Mouse (Mus musculus): ENCODE data around the gene Prkg1. TPM values are rescaled to one million over a fixed set of nuclear protein-coding genes. Genes with fewer than 3 reads are reported as not detected.

Gene Prkg1
- total and polyA plus RNA-seq, 2 experiments: 0.27 to 3.4 TPM

GRCm38 (mm10) chr19:30631051-30631450 lies 1133.8 kb downstream of the Prkg1 start:
- Histone ChIP-seq H3K79me2 (ENCODE audit: control insufficient read depth, insufficient read depth, low read length) (no peaks in the 10 kb centered on the region), H3K4me1 (ENCODE audit: control insufficient read depth, insufficient read depth, low read length) (no peaks in the 10 kb centered on the region), H3K4me3 (ENCODE audit: insufficient read depth, low read depth, low read length) (no peak overlapping the region), H3K27ac (replicated peaks; ENCODE audit: insufficient read depth, low read depth, low read length) (no peak overlapping the region), H3K36me3 (ENCODE audit: control insufficient read depth, insufficient read depth, low read length) (no peaks in the 10 kb centered on the region), H3K27me3 (ENCODE audit: control insufficient read depth, insufficient read depth, low read length) (no peaks in the 10 kb centered on the region), H3K9ac (ENCODE audit: low read depth, low read length) (no peak overlapping the region)
- TF ChIP-seq POLR2A (IDR thresholded peaks at IDR 0.05; ENCODE audit: extremely low read depth, insufficient read depth, low read length) (no peak), CTCF (IDR thresholded peaks at IDR 0.05; ENCODE audit: low read depth, low read length) (no peak)
- WGBS: 52% methylated on average over 3 of the region's 3 CpGs
- DNase-seq (ENCODE audit: extremely low read depth, low read depth, low spot score): no peak

- H3K27me3 ChIP-seq (ENCODE audit: control insufficient read depth, insufficient read depth, low read length): no peaks in the 10 kb centered on the region
- no peak overlapping the region for H3K4me3 ChIP-seq (ENCODE audit: insufficient read depth, low read depth, low read length)
- no peak for DNase-seq (ENCODE audit: extremely low read depth, low read depth, low spot score)
- no peak overlapping the region for H3K9ac ChIP-seq (ENCODE audit: low read depth, low read length)
- H3K36me3 ChIP-seq (ENCODE audit: control insufficient read depth, insufficient read depth, low read length): no peaks in the 10 kb centered on the region
- no peaks in the 10 kb centered on the region for H3K4me1 ChIP-seq (ENCODE audit: control insufficient read depth, insufficient read depth, low read length)
- 57% methylated on average over 7 of the region's 7 CpGs for WGBS
- no peaks in the 10 kb centered on the region for H3K79me2 ChIP-seq (ENCODE audit: control insufficient read depth, insufficient read depth, low read length)
- no peak overlapping the region for H3K27ac ChIP-seq (replicated peaks; ENCODE audit: insufficient read depth, low read depth, low read length)
- TF ChIP-seq CTCF (IDR thresholded peaks at IDR 0.05; ENCODE audit: low read depth, low read length) (no peak), POLR2A (IDR thresholded peaks at IDR 0.05; ENCODE audit: extremely low read depth, insufficient read depth, low read length) (no peak)
Observed at GRCm38 (mm10) chr19:30626036-30626435, 1138.8 kb downstream of the Prkg1 start.

GRCm38 (mm10) chr19:30625391-30625790 lies 1139.4 kb downstream of the Prkg1 start:
- H3K4me3 ChIP-seq (ENCODE audit: insufficient read depth, low read depth, low read length): no peak overlapping the region
- H3K27me3 ChIP-seq (ENCODE audit: control insufficient read depth, insufficient read depth, low read length): no peaks in the 10 kb centered on the region
- no peak for DNase-seq (ENCODE audit: extremely low read depth, low read depth, low spot score)
- no peak overlapping the region for H3K9ac ChIP-seq (ENCODE audit: low read depth, low read length)
- WGBS: 62% methylated on average over 2 of the region's 2 CpGs
- H3K27ac ChIP-seq (replicated peaks; ENCODE audit: insufficient read depth, low read depth, low read length): no peak overlapping the region
- TF ChIP-seq CTCF (IDR thresholded peaks at IDR 0.05; ENCODE audit: low read depth, low read length) (no peak), POLR2A (IDR thresholded peaks at IDR 0.05; ENCODE audit: extremely low read depth, insufficient read depth, low read length) (no peak)
- H3K36me3 ChIP-seq (ENCODE audit: control insufficient read depth, insufficient read depth, low read length): no peaks in the 10 kb centered on the region
- H3K79me2 ChIP-seq (ENCODE audit: control insufficient read depth, insufficient read depth, low read length): no peaks in the 10 kb centered on the region
- no peaks in the 10 kb centered on the region for H3K4me1 ChIP-seq (ENCODE audit: control insufficient read depth, insufficient read depth, low read length)

- no peak overlapping the region for H3K27ac ChIP-seq (replicated peaks; ENCODE audit: insufficient read depth, low read depth, low read length)
- H3K4me3 ChIP-seq (ENCODE audit: insufficient read depth, low read depth, low read length): no peak overlapping the region
- H3K36me3 ChIP-seq (ENCODE audit: control insufficient read depth, insufficient read depth, low read length): no peaks in the 10 kb centered on the region
- no peak overlapping the region for H3K9ac ChIP-seq (ENCODE audit: low read depth, low read length)
- DNase-seq (ENCODE audit: extremely low read depth, low read depth, low spot score): no peak
- TF ChIP-seq POLR2A (IDR thresholded peaks at IDR 0.05; ENCODE audit: extremely low read depth, insufficient read depth, low read length) (no peak), CTCF (IDR thresholded peaks at IDR 0.05; ENCODE audit: low read depth, low read length) (no peak)
- no peaks in the 10 kb centered on the region for H3K79me2 ChIP-seq (ENCODE audit: control insufficient read depth, insufficient read depth, low read length)
- H3K27me3 ChIP-seq (ENCODE audit: control insufficient read depth, insufficient read depth, low read length): no peaks in the 10 kb centered on the region
- WGBS: 69% methylated on average over 7 of the region's 7 CpGs
- H3K4me1 ChIP-seq (ENCODE audit: control insufficient read depth, insufficient read depth, low read length): no peaks in the 10 kb centered on the region
Observed at GRCm38 (mm10) chr19:30623620-30624019, 1141.2 kb downstream of the Prkg1 start.

- TF ChIP-seq CTCF (IDR thresholded peaks at IDR 0.05; ENCODE audit: low read depth, low read length) (no peak), POLR2A (IDR thresholded peaks at IDR 0.05; ENCODE audit: extremely low read depth, insufficient read depth, low read length) (no peak)
- Histone ChIP-seq H3K4me1 (ENCODE audit: control insufficient read depth, insufficient read depth, low read length) (no peaks in the 10 kb centered on the region), H3K9ac (ENCODE audit: low read depth, low read length) (no peak overlapping the region), H3K79me2 (ENCODE audit: control insufficient read depth, insufficient read depth, low read length) (no peaks in the 10 kb centered on the region), H3K27me3 (ENCODE audit: control insufficient read depth, insufficient read depth, low read length) (no peaks in the 10 kb centered on the region), H3K4me3 (ENCODE audit: insufficient read depth, low read depth, low read length) (no peak overlapping the region), H3K27ac (replicated peaks; ENCODE audit: insufficient read depth, low read depth, low read length) (no peak overlapping the region), H3K36me3 (ENCODE audit: control insufficient read depth, insufficient read depth, low read length) (no peaks in the 10 kb centered on the region)
- 67% methylated on average over 3 of the region's 3 CpGs for WGBS
- no peak for DNase-seq (ENCODE audit: extremely low read depth, low read depth, low spot score)
Observed at GRCm38 (mm10) chr19:30613150-30613865, 1151.5 kb downstream of the Prkg1 start.

GRCm38 (mm10) chr19:30586366-30586765 lies 1178.5 kb downstream of the Prkg1 start:
- TF ChIP-seq POLR2A (IDR thresholded peaks at IDR 0.05; ENCODE audit: extremely low read depth, insufficient read depth, low read length) (no peak), CTCF (IDR thresholded peaks at IDR 0.05; ENCODE audit: low read depth, low read length) (no peak)
- no peak for DNase-seq (ENCODE audit: extremely low read depth, low read depth, low spot score)
- Histone ChIP-seq H3K9ac (ENCODE audit: low read depth, low read length) (no peak overlapping the region), H3K4me1 (ENCODE audit: control insufficient read depth, insufficient read depth, low read length) (no peaks in the 10 kb centered on the region), H3K4me3 (ENCODE audit: insufficient read depth, low read depth, low read length) (no peak overlapping the region), H3K27me3 (ENCODE audit: control insufficient read depth, insufficient read depth, low read length) (no peaks in the 10 kb centered on the region), H3K79me2 (ENCODE audit: control insufficient read depth, insufficient read depth, low read length) (no peaks in the 10 kb centered on the region), H3K27ac (replicated peaks; ENCODE audit: insufficient read depth, low read depth, low read length) (no peak overlapping the region), H3K36me3 (ENCODE audit: control insufficient read depth, insufficient read depth, low read length) (no peaks in the 10 kb centered on the region)
- WGBS: 75% methylated on average over 3 of the region's 3 CpGs
